Mouse (Mus musculus) cerebellum, adult 2 months (tissue): ENCODE measurements around the gene Ndc80. TPM values are rescaled to one million over a fixed set of nuclear protein-coding genes. Genes with fewer than 3 reads are reported as not detected.
A peak's percentile ranks its signal among the peaks of the same experiment; 100 is the strongest.

Source experiments
- DNase-seq, 2 experiments: peaks; one replicate each; pipeline ENCODE4 v3.0.0; 2021
- H3K27ac ChIP-seq: fragments of 200-500 bp; 2 replicates; pipeline ENCODE4 v1.5.1; 2012; ENCODE audit warnings: low read length, control low read depth, inconsistent platforms; ENCODE audit not compliant: insufficient read depth
- H3K27me3 ChIP-seq: fragments of 200-500 bp; 2 replicates; pipeline ENCODE4 v1.6.1; 2012; ENCODE audit warnings: inconsistent platforms, mild to moderate bottlenecking, low read length, moderate library complexity; ENCODE audit not compliant: control insufficient read depth, insufficient read depth
- H3K4me1 ChIP-seq: fragments of 200-500 bp; 2 replicates; pipeline ENCODE4 v1.6.1; 2011; ENCODE audit warnings: low read length; ENCODE audit not compliant: control insufficient read depth, insufficient read depth
- H3K4me3 ChIP-seq: fragments of 200-500 bp; replicated peaks from 2 replicates; pipeline ENCODE3; 2011; ENCODE audit warnings: mild to moderate bottlenecking, low read depth, low read length, control low read depth; ENCODE audit not compliant: insufficient read depth
- CTCF ChIP-seq: fragments of 200-500 bp; IDR thresholded peaks from 2 replicates; pipeline ENCODE4 v1.5.1; 2011; ENCODE audit warnings: low read depth, mild to moderate bottlenecking, control low read depth, low read length, moderate library complexity, borderline replicate concordance; ENCODE audit not compliant: insufficient read depth
- POLR2A ChIP-seq: fragments of 200-500 bp; IDR thresholded peaks from 2 replicates; pipeline ENCODE4 v1.6.1; 2011; ENCODE audit warnings: low read length, control low read depth, borderline replicate concordance; ENCODE audit not compliant: insufficient read depth
- WGBS: fragments of 180-500 bp; shearing (Covaris S2); methylation state at CpG from one replicate; pipeline ENCODE4 v1.1.7; 2018; 5-methylcytosine and 5-hydroxymethylcytosine counted together
- polyA plus RNA-seq: library from polyadenylated mRNA; depleted of rRNA; stranded (reverse); fragments of >200 nt; gene quantifications from 2 replicates; pipeline ENCODE4 v1.2.3, GENCODE M21; 2012

Gene Ndc80
- polyA plus RNA-seq, 1 experiment, result not detected

DNA sequence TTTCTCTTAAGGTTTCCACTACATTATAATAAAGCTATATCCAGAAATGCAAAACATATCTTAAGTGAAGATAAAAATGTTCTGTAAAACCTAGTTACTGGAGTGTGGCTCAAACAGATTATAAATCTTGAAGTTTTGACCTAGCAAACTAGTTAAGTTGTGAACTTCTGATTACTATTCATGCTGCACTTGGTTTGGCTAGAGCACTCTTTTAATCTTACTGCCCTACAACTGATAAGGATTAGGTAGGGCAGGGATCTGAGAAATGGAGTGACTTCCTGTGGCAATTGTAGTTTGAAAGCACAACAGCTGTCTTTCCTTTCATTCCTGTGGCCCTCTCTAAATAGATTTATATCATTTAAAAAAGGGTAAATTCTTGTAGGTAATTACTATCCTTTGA, 1.4 kb upstream of the Ndc80 start:
- 0 out of 2 replicates have a peak, but pooled peaks cover 2% of the 10 kb centered on the region for H3K4me1 ChIP-seq
- H3K4me3 ChIP-seq, result no peak overlapping the region
- no peaks in the 10 kb centered on the region for H3K27me3 ChIP-seq
- TF ChIP-seq CTCF (no peak), POLR2A (no peak)
- DNase-seq, result no peak
- no peak overlapping the region for H3K27ac ChIP-seq

DNA sequence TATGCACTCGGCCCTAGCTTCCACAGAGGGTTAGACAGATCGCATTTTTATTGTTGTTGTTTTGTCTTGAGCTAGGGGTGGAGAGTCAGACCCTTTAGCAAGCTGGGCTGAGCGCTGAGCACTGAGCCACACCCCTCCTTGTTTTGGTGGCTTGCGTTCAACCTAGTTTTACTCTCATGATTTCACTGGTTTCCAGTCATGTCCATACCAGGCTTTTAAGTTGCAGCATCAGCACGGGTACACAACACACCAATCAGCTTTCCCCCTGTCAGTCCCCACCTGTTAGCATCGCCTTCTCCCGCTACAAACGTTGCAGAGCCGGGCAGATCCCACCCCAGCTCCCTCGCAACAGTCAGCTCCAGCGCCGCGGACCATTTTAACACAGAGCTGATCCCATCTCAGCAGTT, 352 bp downstream of the Ndc80 start:
- under 1% methylated on average over 13 of the region's 13 CpGs for WGBS
- Histone ChIP-seq H3K4me3 (peak overlapping the region; percentile 39), H3K4me1 (0 out of 2 replicates have a peak, but pooled peaks cover 2% of the 10 kb centered on the region), H3K27me3 (no peaks in the 10 kb centered on the region), H3K27ac (no peak overlapping the region)
- no peak for TF ChIP-seq POLR2A
- no peak for TF ChIP-seq CTCF
- DNase-seq, result no peak

GRCm38 (mm10) chr17:71510297-71510696, 16.4 kb downstream of the Ndc80 start:
- WGBS, result 98% methylated on average over 11 of the region's 11 CpGs

GRCm38 (mm10) chr17:71506832-71507231, 19.8 kb downstream of the Ndc80 start:
- H3K27me3 ChIP-seq, result no peaks in the 10 kb centered on the region
- no peak overlapping the region for H3K4me3 ChIP-seq
- TF ChIP-seq POLR2A, result no peak
- TF ChIP-seq CTCF, result no peak
- H3K4me1 ChIP-seq, result no peaks in the 10 kb centered on the region
- no peak for DNase-seq
- H3K27ac ChIP-seq, result no peak overlapping the region
- 88% methylated on average over 8 of the region's 8 CpGs for WGBS

More at GRCm38 (mm10) chr17:71510297-71510696, 16.4 kb downstream of the Ndc80 start:
- H3K4me1 ChIP-seq, result no peaks in the 10 kb centered on the region
- H3K27me3 ChIP-seq, result no peaks in the 10 kb centered on the region
- no peak overlapping the region for H3K4me3 ChIP-seq
- no peak for DNase-seq
- TF ChIP-seq POLR2A, result no peak
- TF ChIP-seq CTCF, result no peak
- H3K27ac ChIP-seq, result no peak overlapping the region

GRCm38 (mm10) chr17:71495784-71496183, 30.9 kb downstream of the Ndc80 start:
- no peak for TF ChIP-seq POLR2A
- TF ChIP-seq CTCF, result no peak
- Histone ChIP-seq H3K4me1 (no peaks in the 10 kb centered on the region), H3K4me3 (no peak overlapping the region), H3K27me3 (no peaks in the 10 kb centered on the region), H3K27ac (no peak overlapping the region)
- WGBS, result 89% methylated on average over 4 of the region's 4 CpGs
- DNase-seq, result no peak

GRCm38 (mm10) chr17:71491332-71491686, 35.3 kb downstream of the Ndc80 start:
- WGBS, result 76% methylated on average over 4 of the region's 4 CpGs
- no peak for DNase-seq
- no peak for TF ChIP-seq CTCF
- TF ChIP-seq POLR2A, result no peak

GRCm38 (mm10) chr17:71490666-71491331, 35.9 kb downstream of the Ndc80 start:
- WGBS, result 86% methylated on average over 9 of the region's 9 CpGs
- no peak for DNase-seq
- TF ChIP-seq POLR2A, result no peak
- no peak for TF ChIP-seq CTCF

More at GRCm38 (mm10) chr17:71491332-71491686, 35.3 kb downstream of the Ndc80 start:
- H3K27me3 ChIP-seq, result no peaks in the 10 kb centered on the region
- H3K4me1 ChIP-seq, result no peaks in the 10 kb centered on the region
- H3K4me3 ChIP-seq, result no peak overlapping the region
- no peak overlapping the region for H3K27ac ChIP-seq

GRCm38 (mm10) chr17:71489703-71490461, 36.8 kb downstream of the Ndc80 start:
- Histone ChIP-seq H3K27me3 (no peaks in the 10 kb centered on the region), H3K4me3 (no peak overlapping the region), H3K27ac (no peak overlapping the region), H3K4me1 (no peaks in the 10 kb centered on the region)
- 81% methylated on average over 9 of the region's 9 CpGs for WGBS
- TF ChIP-seq POLR2A (no peak), CTCF (no peak)
- DNase-seq, result no peak

More at GRCm38 (mm10) chr17:71490666-71491331, 35.9 kb downstream of the Ndc80 start:
- Histone ChIP-seq H3K4me1 (no peaks in the 10 kb centered on the region), H3K27ac (no peak overlapping the region), H3K4me3 (no peak overlapping the region), H3K27me3 (no peaks in the 10 kb centered on the region)
